Mouse (Mus musculus) cerebellum, adult 2 months (tissue): Measurements from ENCODE around the gene C1qtnf1.

ENCODE experiments used
- CTCF ChIP-seq: fragments of 200-500 bp; IDR thresholded peaks from 2 replicates; pipeline ENCODE4 v1.5.1; 2011; ENCODE audit warnings: low read depth, mild to moderate bottlenecking, control low read depth, low read length, moderate library complexity, borderline replicate concordance; ENCODE audit not compliant: insufficient read depth
- POLR2A ChIP-seq: fragments of 200-500 bp; IDR thresholded peaks from 2 replicates; pipeline ENCODE4 v1.6.1; 2011; ENCODE audit warnings: low read length, control low read depth, borderline replicate concordance; ENCODE audit not compliant: insufficient read depth

GRCm38 (mm10) chr11:118459536-118459935 lies 31.5 kb downstream of the C1qtnf1 start:
- TF ChIP-seq POLR2A (no peak), CTCF (no peak)
